Mouse (Mus musculus): Measurements from ENCODE around the gene Krtap24-1. TPM values are rescaled to one million over a fixed set of nuclear protein-coding genes. Genes with fewer than 3 reads are reported as not detected.

Gene Krtap24-1
- polyA plus RNA-seq, 1 experiment from 2014 or later, result not detected

DNA sequence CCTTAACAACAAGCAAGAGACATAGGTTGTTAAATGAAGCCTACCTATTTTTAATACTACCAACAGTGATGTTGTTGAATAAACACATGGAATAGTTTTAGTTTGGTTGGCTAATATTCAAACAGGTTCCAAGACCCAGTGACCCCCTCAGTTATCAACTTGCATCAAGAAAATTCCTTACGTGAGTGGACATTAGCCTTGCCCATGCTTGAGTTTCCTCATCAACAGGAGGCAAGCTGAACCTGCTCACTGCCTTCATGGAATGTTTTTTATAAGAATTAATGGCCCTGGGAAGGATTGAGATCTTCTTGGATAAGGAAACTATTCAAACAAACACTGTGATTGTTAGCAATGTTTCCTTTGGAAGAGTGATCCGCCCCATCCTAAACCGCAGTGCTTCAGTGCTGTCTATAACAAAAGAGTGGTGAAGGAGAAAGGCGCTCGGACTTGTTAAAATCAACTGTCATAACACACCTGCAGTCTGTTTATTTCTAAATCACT lies 39.1 kb downstream of the Krtap24-1 start:
- no peak overlapping the region for H3K9ac ChIP-seq (ENCODE audit: low read depth, low read length)
- 60% methylated on average over 5 of the region's 5 CpGs for WGBS
- H3K4me1 ChIP-seq (ENCODE audit: control insufficient read depth, insufficient read depth, low read length), result no peaks in the 10 kb centered on the region
- no peaks in the 10 kb centered on the region for H3K9me3 ChIP-seq (ENCODE audit: control insufficient read depth, low read length)
- no peaks in the 10 kb centered on the region for H3K27me3 ChIP-seq (replicated peaks; ENCODE audit: control insufficient read depth, insufficient read depth, low read length)
- H3K27ac ChIP-seq (ENCODE audit: low read length), result no peak overlapping the region
- no peak for ATAC-seq
- no peak overlapping the region for H3K4me3 ChIP-seq (ENCODE audit: low read length)
- H3K36me3 ChIP-seq (ENCODE audit: control insufficient read depth, insufficient read depth, low read length), result no peaks in the 10 kb centered on the region
- no peak overlapping the region for H3K4me2 ChIP-seq (ENCODE audit: low read depth, low read length)

DNA sequence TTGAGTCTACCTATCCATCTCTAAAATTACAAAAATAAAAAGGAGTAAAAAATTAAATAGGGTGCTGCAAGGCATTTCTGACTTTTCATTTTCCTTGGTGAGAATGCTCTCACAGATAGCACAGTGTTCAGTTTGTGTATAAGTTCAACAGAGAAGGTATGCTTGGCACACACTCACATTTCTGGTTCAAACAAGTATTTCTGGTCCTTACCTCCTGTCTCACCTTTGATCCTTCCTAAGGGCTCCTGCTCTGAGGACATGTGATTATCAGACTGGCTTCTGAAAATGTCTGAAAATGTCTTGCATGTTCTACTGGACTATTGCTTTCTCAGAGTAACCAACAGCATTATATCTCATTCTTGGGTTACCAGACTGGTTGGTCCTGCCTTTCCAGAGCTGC lies 41.9 kb downstream of the Krtap24-1 start:
- Histone ChIP-seq H3K9me3 (ENCODE audit: control insufficient read depth, low read length) (no peaks in the 10 kb centered on the region), H3K4me3 (ENCODE audit: low read length) (no peak overlapping the region), H3K27me3 (replicated peaks; ENCODE audit: control insufficient read depth, insufficient read depth, low read length) (no peaks in the 10 kb centered on the region), H3K27ac (ENCODE audit: low read length) (peak overlapping the region; percentile 77), H3K4me1 (ENCODE audit: control insufficient read depth, insufficient read depth, low read length) (no peaks in the 10 kb centered on the region), H3K36me3 (ENCODE audit: control insufficient read depth, insufficient read depth, low read length) (no peaks in the 10 kb centered on the region), H3K9ac (ENCODE audit: low read depth, low read length) (no peak overlapping the region), H3K4me2 (ENCODE audit: low read depth, low read length) (no peak overlapping the region)
- ATAC-seq, result peak; percentile 94

DNA sequence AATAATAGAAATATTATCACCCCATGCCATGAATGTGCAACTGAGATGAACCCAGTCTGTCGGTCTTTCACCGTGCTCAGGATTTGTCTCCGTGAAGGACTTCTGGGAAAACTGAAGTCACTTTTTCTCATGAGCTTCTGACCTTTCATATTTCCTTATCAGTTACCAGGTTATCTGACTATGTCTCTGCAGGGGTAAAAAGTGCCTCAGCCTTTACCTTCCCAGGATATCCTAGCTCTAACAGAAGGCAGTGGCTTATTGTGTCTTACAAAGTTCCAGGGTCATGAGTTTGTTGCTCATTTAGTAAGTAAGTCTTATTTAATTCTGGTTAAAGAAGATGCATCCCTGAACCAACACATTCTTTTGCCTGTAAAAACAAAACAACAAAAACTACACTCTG lies 42.3 kb downstream of the Krtap24-1 start:
- H3K4me2 ChIP-seq (ENCODE audit: low read depth, low read length), result no peak overlapping the region
- no peak overlapping the region for H3K9ac ChIP-seq (ENCODE audit: low read depth, low read length)
- no peaks in the 10 kb centered on the region for H3K36me3 ChIP-seq (ENCODE audit: control insufficient read depth, insufficient read depth, low read length)
- H3K4me3 ChIP-seq (ENCODE audit: low read length), result no peak overlapping the region
- H3K27me3 ChIP-seq (replicated peaks; ENCODE audit: control insufficient read depth, insufficient read depth, low read length), result no peaks in the 10 kb centered on the region
- H3K9me3 ChIP-seq (ENCODE audit: control insufficient read depth, low read length), result no peaks in the 10 kb centered on the region
- no peaks in the 10 kb centered on the region for H3K4me1 ChIP-seq (ENCODE audit: control insufficient read depth, insufficient read depth, low read length)
- WGBS, result 66% methylated on average over 3 of the region's 3 CpGs
- ATAC-seq, result peak; percentile 94
- H3K27ac ChIP-seq (ENCODE audit: low read length), result peak overlapping the region; percentile 77

DNA sequence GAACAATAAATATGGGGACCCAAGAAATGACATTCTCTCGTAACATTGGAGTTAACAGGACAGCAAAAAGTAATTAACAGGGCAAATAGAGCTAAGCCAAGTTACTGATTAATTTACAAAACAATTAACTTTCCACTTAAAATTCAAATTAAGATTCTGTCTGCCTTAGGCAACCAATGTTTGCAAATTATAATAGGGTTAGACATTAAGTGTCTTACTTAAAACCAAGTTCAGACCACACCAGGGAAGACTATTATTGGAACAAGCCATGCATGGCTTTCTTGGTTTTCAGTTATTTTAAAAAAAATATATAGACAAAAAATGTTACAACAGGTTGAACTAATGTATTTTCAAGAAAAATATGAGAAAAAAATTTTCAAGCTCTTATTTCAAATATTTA lies 43.0 kb downstream of the Krtap24-1 start:
- Histone ChIP-seq H3K4me3 (ENCODE audit: low read length) (no peak overlapping the region), H3K4me2 (ENCODE audit: low read depth, low read length) (no peak overlapping the region), H3K27me3 (replicated peaks; ENCODE audit: control insufficient read depth, insufficient read depth, low read length) (no peaks in the 10 kb centered on the region), H3K36me3 (ENCODE audit: control insufficient read depth, insufficient read depth, low read length) (no peaks in the 10 kb centered on the region), H3K9me3 (ENCODE audit: control insufficient read depth, low read length) (no peaks in the 10 kb centered on the region), H3K27ac (ENCODE audit: low read length) (no peak overlapping the region), H3K9ac (ENCODE audit: low read depth, low read length) (no peak overlapping the region), H3K4me1 (ENCODE audit: control insufficient read depth, insufficient read depth, low read length) (no peaks in the 10 kb centered on the region)
- WGBS, result 79% methylated on average over 1 of the region's 1 CpGs
- no peak for ATAC-seq

DNA sequence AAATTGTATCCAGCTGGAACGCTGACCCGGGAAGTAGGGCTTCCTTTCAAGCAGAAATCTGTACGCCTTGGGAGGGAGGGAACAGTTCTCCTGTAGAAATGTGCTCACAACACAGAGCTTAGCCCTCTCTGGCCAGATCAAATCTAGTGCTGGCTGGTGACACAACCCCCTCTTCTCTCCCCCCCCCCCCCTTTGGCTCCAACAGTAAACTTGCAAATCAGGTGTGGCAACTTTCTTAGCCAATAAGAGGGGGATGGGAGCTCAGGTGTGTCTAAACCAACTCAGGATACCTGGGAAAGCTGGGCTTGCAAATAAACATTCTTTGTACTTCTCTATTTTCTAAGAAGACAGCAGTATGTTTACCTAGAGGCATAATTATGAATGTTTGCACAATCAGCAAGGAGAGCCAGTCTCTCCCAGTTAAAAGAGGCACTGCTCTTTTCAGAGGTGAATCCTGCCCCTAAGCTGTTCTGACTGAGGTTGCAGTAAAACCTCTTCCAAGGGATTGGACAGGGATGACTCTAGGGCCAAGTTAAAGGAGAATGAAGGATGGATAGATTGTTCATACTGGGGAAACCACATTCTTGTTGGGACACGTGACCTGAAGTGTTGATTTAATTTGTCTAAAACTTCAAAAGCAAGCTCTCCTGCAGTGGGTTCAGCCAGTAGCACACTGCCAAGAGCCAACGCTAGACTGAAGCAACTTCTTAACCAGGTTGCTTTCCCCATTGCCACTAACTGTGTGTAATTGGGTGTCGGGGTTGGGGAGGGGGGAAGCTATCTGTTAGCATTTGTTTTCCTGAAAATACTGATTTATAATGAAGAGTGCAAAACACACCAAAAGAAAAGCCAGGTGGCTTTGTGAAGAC lies 48.8 kb downstream of the Krtap24-1 start, which contains the start of gene Cldn8:
Cldn8 (minus strand) TSS at position 139 of the 869 bp plus-strand sequence.
- Histone ChIP-seq H3K9ac (ENCODE audit: low read depth, low read length) (peak within 1 kb of the TSS; percentile 51), H3K4me3 (ENCODE audit: low read length) (peak within 1 kb of the TSS; percentile 45), H3K27ac (ENCODE audit: low read length) (peak within 1 kb of the TSS; percentile 84), H3K9me3 (ENCODE audit: control insufficient read depth, low read length) (no peaks in the 10 kb centered on the region), H3K4me1 (ENCODE audit: control insufficient read depth, insufficient read depth, low read length) (no peaks in the 10 kb centered on the region), H3K27me3 (replicated peaks; ENCODE audit: control insufficient read depth, insufficient read depth, low read length) (no peaks in the 10 kb centered on the region), H3K4me2 (ENCODE audit: low read depth, low read length) (peak within 1 kb of the TSS; percentile 3; the same call in 1 of the 2 replicates), H3K36me3 (ENCODE audit: control insufficient read depth, insufficient read depth, low read length) (no peaks in the 10 kb centered on the region)
- ATAC-seq, result peak; percentile 89
- WGBS, result 53% methylated on average over 6 of the region's 6 CpGs

DNA sequence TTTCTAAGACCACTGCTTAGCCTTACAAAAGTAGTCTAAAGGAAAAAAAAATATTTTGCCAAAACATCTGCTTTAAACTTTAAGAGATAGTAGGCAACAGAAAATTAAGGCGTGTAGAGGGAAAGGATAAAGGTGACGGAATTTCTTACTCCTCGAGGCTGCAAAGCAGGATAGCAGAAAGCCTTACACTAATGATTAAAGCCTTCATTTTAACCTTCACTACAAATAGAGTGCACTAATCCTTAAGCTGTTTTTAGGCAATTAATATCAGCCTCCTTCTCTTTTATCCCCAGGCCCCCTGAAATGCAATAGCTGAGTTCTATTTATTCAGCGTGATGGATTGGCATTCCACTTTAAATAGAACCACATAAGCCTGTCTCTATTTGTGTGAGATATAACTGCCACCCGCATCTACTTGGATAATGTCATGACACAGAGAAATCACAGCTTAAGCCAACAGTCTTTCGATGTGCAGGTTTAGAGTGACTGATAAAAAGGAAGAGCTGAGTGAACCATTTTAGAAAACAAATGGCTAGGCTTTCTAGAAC lies 50.4 kb downstream of the Krtap24-1 start:
- H3K9me3 ChIP-seq (ENCODE audit: control insufficient read depth, low read length), result no peaks in the 10 kb centered on the region
- peak overlapping the region; percentile 51 for H3K9ac ChIP-seq (ENCODE audit: low read depth, low read length)
- peak overlapping the region; percentile 84; the same call in 1 of the 2 replicates for H3K27ac ChIP-seq (ENCODE audit: low read length)
- H3K4me2 ChIP-seq (ENCODE audit: low read depth, low read length), result no peak overlapping the region
- no peak for ATAC-seq
- H3K36me3 ChIP-seq (ENCODE audit: control insufficient read depth, insufficient read depth, low read length), result no peaks in the 10 kb centered on the region
- peak overlapping the region; percentile 45 for H3K4me3 ChIP-seq (ENCODE audit: low read length)
- no peaks in the 10 kb centered on the region for H3K27me3 ChIP-seq (replicated peaks; ENCODE audit: control insufficient read depth, insufficient read depth, low read length)
- no peaks in the 10 kb centered on the region for H3K4me1 ChIP-seq (ENCODE audit: control insufficient read depth, insufficient read depth, low read length)
- 42% methylated on average over 6 of the region's 6 CpGs for WGBS

Other genes with a start within 250 kb of the Krtap24-1 start
- gene Cldn17, start 105.3 kb downstream of the Krtap24-1 start, polyA plus RNA-seq (2015; fragmentation: Nextera tagmentation; extraction: Ambion mirVana), result not detected in 2 replicates
- 107 and 111 TPM in 2 replicates for gene Cldn8, start 49.1 kb downstream of the Krtap24-1 start, polyA plus RNA-seq (2015; fragmentation: Nextera tagmentation; extraction: Ambion mirVana)
- gene 2310079G19Rik, start 15.4 kb upstream of the Krtap24-1 start, polyA plus RNA-seq (2015; fragmentation: Nextera tagmentation; extraction: Ambion mirVana), result not detected in 2 replicates
- gene Krtap26-1, start 35.5 kb upstream of the Krtap24-1 start, polyA plus RNA-seq (2015; fragmentation: Nextera tagmentation; extraction: Ambion mirVana), result 0.28 TPM in 1 of 2 replicates, not detected in the other
- gene Krtap27-1, start 59.4 kb upstream of the Krtap24-1 start, polyA plus RNA-seq (2015; fragmentation: Nextera tagmentation; extraction: Ambion mirVana), result not detected in 2 replicates
- gene 2310061N02Rik, start 95.7 kb upstream of the Krtap24-1 start, polyA plus RNA-seq (2015; fragmentation: Nextera tagmentation; extraction: Ambion mirVana), result not detected in 2 replicates
- gene Krtap13-1, start 116.6 kb upstream of the Krtap24-1 start, polyA plus RNA-seq (2015; fragmentation: Nextera tagmentation; extraction: Ambion mirVana), result not detected in 2 replicates
- gene Krtap13, start 139.4 kb upstream of the Krtap24-1 start, polyA plus RNA-seq (2015; fragmentation: Nextera tagmentation; extraction: Ambion mirVana), result 0.21 TPM in 1 of 2 replicates, not detected in the other
- gene 2310034C09Rik, start 146.6 kb upstream of the Krtap24-1 start, polyA plus RNA-seq (2015; fragmentation: Nextera tagmentation; extraction: Ambion mirVana), result 0.34 TPM in 1 of 2 replicates, not detected in the other
- not detected in 2 replicates for gene 2310057N15Rik, start 161.9 kb upstream of the Krtap24-1 start, polyA plus RNA-seq (2015; fragmentation: Nextera tagmentation; extraction: Ambion mirVana)
- not detected in 2 replicates for gene Gm5965, start 165.6 kb upstream of the Krtap24-1 start, polyA plus RNA-seq (2015; fragmentation: Nextera tagmentation; extraction: Ambion mirVana)
- not detected in 2 replicates for gene Gm20741, start 199.9 kb upstream of the Krtap24-1 start, polyA plus RNA-seq (2015; fragmentation: Nextera tagmentation; extraction: Ambion mirVana)
- not detected in 2 replicates for gene Krtap15, start 207.9 kb upstream of the Krtap24-1 start, polyA plus RNA-seq (2015; fragmentation: Nextera tagmentation; extraction: Ambion mirVana)
- not detected in 2 replicates for gene Krtap14, start 213.9 kb upstream of the Krtap24-1 start, polyA plus RNA-seq (2015; fragmentation: Nextera tagmentation; extraction: Ambion mirVana)

All from intestine, embryonic 16.5 days (tissue).